Mouse (Mus musculus): ENCODE results near the gene Smpd4.
A peak's percentile ranks its signal among the peaks of the same experiment; 100 is the strongest.

DNA sequence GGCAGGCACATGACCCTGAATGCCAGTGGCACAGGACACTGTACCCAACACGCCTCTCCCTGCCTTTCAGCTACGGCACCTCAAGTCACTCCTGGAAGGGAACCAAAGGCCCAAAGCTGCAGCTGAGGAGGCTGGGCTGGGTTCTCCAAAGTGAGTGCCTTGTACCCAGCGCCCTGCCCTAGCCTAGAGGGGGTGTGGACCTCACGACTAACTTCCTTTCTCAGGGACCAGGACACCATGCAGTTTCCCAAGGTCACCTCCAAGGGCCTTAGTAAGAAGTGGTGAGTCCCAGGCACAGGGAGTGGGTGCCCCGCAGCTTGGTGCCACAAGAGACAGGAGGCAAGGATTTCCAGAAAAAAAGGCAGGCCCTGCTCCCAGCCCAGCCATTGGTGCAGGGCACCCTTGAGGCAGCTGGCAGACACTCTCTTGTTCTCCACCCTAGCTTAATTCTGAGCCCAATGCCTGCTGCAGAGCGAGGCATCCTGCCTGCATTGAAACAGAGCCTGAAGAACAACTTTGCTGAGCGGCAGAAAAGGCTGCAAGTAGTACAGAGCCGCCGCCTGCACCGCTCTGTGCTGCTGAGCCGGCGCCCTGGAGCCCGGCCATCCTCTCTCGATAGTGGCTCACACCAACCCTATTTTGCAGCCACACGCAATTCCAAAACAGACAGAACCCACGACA lies 30.9 kb downstream of the Smpd4 start:
- TF ChIP-seq CTCF (IDR thresholded peaks at IDR 0.05; ENCODE audit: borderline replicate concordance, insufficient read depth, low read depth, low read length) (no peak), POLR2A (IDR thresholded peaks at IDR 0.05; ENCODE audit: borderline replicate concordance, insufficient read depth, low read length) (0 out of 2 replicates have a peak, but pooled peaks have one; percentile 11)

All from cerebellum, adult 2 months (tissue).